Mouse (Mus musculus) ES-CJ7 (cell line): ENCODE results near the gene Mfn2.
A peak's percentile ranks its signal among the peaks of the same experiment; 100 is the strongest.

Source experiments
- DNase-seq: peaks from one replicate; pipeline ENCODE4 v3.0.0; 2011; ENCODE audit warnings: low read depth, low spot score

Gene Mfn2

DNA sequence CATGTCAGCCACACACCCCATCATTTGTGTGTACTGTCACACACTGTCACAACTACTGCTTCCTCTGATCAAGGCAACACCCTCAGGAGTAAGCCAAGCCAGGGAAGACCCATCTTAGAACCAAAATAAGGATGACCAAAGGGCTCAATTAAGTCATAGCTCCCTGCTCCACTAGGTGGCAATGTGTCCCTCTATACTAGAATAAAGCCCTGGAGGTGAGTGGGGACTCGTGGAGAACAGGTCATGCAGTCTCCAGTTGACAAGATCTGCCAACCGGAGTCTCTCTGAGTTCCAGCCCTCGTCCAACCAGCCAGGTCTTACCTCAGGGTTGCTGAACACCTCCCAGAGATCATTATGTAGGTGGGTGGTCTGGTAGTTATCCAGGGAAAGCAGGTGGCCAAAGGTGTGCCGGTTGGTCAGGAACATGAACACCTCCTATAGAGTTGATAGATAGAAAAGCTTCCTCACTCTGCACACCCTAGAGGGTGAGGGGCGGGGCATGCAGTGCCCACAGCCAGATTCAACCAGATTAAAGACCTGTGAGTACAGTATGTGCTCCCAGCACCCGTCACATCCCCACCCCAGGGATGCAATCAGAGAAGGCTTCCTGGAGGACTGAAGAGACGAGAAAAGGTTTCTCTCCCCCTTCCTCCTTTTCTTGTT lies 14.1 kb upstream of the Mfn2 start:
- DNase-seq = peak; percentile 74

DNA sequence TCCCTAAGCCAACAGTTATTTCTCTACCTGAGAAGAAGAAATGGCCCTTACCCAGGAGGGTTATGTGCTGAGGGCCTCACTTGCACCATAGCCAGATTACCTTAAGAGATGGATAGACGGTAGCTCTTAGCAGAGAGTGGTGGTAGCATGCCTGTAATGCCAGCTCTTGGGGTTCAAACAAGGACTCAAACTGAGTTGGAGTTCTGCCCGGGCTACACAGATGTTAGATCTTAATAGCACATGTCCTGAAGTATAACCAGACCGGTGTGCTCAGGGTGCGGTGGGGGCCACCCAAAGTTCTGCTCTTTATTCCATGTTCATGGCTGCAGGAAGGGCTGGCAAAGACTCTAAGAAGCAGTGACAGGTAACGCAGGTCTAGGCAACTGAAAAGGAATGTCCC lies 5.0 kb upstream of the Mfn2 start:
- no peak for DNase-seq

DNA sequence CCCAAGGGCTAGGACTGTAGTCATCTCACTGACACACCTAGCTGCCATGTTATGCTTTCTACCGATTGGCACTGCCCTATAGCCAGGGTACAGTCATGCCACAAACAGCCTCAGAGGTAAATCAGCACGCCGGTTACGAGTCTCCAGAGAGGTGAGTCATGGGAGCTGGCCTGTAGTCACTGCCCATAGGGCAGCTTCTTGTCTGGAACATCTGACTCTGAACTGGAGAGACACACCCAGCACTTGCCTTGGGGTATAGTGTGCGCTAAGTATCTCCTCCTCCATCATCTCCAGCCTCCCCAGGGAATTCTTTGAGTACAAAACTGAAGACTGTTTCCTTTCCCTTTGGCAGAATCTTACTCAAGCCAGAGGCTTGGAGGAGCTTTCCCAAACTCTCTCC lies 1.7 kb upstream of the Mfn2 start:
- DNase-seq = no peak

DNA sequence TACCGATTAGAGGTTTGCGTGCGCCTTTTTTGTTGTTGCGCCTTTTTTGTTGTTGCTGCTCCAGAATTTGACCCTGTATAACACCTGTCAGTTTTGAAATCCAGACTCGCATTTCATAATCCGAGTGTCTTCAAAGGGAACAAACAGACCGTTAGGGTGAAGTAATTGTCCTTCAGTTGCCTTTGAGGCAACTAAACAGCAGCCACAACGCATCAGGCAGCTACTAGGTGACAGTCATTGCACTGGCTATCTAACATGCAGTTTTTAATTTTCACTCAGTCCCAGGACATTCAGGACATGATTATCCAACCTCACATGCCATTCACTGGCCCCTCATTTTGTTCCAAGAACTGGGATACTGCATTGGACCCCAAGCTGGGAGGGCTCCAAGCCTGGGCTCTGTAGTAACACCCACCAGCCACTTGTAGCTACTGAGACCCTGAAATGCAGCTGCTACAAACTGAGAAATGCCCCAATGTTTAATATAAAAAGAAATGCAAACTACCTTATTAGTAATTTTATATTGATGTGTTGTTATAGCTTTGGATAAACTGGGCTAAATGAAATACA lies 671 bp upstream of the Mfn2 start:
- DNase-seq = no peak

DNA sequence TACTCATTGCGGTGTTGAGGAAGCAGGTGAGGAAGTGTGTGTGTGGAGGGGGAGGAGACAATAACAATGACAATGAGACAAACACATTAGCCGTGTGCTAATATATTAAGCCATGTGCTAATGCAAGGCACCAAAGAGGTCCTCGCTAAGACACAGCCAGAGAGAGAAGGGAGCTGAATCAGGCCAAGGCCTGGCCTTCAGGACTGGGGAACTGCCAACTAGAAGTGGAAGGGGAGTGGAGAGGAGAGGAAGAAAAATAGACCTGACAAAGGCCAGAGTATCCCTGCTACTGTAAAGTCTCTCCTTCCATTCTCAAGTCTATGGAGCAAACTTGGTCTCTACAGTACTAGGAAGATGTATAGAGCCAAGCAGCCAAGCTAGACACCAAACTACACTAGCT lies 903 bp downstream of the Mfn2 start:
- DNase-seq = no peak

DNA sequence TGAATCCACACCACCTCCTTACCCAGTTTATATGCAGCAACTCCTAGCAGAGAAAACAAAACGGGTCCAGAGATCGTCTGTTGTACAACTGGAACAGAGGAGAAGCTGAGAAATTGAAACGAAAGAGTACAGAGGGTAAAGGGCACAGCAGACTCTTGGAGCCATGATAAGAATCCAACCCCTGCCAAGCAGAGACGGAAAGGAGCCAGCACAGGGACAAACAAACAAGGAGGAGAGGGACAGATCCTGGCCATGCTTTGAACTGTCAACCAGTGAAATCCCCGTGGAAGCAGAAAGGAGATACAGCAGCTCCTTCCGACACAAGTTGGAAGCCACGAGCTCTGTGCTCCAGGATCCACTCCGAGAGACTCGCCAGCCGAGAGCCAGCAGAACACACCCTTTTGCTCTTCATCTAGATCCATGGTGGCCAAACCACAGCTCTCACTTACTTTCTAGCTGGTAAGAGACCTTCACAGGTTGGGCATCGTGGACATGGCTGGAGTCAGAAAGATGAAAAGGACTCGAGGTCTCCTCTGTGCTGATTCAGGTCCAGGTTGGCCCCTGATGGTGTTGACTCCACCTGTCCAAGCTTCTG lies 1.5 kb downstream of the Mfn2 start:
- DNase-seq = no peak

DNA sequence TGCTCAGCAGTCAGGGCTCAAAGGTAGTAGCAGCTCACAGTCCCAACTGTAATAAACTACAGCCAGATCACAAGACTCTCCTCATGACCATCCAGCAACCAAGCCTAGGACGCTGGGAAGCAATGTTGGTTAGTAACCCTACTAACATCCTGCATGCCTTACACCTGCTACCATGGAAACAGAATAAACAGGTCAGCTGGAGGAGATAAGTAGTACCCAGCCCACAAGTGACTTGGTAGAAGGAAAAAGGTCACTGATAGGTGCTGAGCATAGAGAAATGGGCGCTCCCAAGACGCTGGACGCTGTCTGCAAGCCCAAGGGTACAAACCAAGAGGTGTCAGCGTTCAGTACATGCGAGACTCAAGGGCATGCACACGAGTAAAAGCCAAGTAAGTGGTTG lies 4.1 kb downstream of the Mfn2 start:
- no peak for DNase-seq

DNA sequence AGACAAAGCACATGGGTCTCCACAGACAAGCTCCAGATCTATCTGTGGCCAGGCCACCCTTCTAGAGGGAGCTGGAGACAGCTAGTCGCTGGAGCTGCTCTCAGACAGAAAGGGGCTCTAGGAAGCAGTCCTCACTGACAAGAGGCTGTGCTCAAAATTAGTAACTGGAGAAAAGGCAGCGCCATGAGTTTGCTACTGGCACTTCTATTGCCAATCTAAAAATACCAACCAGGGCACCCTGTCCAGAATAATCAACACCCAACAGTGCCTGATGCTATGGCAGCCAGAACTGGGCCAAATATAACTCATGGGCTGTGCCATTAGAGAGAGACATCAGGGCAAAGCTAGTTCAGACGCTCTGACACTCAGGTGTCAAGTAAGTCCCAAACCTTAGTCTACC lies 7.2 kb downstream of the Mfn2 start:
- DNase-seq = no peak

DNA sequence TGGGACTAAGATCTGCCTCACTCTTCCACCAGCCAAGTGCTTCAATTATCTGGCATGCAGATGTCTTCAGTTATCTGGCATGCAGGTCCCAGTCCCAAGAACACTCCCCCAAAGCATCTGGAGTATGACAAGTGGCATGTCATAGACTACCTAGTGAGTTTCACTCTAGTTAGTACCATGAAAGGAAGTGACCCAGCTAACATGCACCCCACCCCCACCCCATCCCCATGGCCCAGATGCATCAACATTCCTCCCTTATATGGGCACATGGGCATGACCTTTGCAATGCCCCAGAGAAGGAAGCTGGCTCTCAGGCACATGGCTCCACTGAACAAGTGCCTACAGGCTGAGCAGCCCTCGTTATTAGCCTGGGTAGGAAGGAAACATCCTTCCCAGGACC lies 8.1 kb downstream of the Mfn2 start:
- no peak for DNase-seq

DNA sequence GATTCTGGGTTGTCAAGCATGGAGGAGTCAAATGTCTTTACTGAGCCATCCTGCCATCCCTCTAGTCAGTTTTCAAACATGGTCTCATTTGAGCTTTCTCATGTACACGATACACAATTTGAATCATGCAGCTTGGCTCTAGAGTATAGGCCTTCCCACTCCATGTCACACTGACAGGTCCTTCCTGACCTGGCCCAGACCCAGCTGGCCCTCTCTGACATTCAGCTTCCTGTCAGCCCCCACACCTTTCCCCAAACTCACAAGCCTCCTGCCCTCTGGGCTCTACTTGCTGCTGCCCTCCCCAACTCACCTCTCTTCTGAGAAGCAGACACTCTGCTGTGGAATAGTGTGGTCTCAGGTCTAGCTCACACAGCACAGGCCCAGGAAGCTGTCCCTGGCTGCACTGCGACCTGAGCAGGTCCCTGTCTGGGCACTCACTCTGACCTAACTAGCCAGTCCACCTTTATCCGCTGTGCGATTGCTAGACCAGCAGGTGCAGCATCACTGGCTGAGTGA lies 8.6 kb downstream of the Mfn2 start:
- no peak for DNase-seq

DNA sequence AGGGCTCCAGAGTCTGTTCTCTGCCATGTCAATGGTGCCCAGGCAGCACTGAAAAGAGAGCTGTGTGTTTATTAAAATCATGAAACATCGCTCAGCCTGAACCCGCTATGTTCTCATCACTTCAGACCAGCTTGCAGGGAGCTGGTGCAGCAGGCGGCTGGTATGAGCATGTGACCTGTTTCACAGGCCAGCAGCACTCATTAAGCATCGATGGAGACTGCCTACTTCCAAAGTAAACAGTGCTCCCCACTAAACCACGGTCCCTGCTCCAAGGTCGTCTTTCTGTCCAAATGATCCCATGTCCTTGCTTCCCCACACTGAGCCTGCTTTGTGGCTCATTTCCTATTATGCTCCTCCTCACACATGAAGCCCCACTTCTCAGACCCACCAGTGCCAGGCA lies 14.2 kb downstream of the Mfn2 start:
- DNase-seq = no peak

DNA sequence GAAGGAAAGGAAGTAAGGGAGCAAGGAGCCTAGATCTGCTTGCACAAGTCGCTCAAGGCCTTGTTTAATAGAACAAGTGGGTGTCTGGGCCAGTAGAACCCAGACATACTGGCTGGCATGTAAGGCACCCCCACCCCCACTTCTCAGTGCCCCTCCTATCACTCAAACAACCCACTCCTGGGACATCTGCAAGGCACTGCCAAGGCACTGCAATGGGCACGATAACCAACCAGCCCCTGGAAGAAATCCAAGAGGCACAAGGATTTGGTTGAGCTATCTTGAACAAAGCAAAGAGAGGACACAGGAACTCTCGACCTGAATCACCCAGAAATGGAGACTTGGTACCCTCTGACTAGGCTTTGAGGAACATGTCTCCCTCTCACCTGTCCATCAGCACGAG lies 16.3 kb downstream of the Mfn2 start:
- DNase-seq = no peak

DNA sequence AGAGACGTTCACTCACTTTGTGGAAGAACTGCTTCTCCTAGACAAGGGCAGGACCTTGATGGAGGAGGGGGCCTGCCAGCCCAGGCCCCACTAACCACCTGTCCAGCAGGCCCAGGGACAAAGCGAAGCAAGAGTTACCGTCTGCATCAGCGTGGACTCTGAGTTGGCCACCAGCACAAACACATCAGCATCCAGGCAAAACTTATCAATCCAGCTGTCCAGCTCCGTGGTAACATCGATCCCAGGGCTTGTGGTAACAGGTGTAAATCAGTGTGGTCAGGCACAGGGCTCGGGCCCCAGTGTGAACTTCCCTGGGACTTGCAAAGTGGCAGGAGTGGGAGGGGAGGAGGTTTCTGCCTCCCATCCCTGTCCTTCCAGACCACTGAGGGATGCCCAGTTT lies 17.2 kb downstream of the Mfn2 start:
- DNase-seq = no peak

DNA sequence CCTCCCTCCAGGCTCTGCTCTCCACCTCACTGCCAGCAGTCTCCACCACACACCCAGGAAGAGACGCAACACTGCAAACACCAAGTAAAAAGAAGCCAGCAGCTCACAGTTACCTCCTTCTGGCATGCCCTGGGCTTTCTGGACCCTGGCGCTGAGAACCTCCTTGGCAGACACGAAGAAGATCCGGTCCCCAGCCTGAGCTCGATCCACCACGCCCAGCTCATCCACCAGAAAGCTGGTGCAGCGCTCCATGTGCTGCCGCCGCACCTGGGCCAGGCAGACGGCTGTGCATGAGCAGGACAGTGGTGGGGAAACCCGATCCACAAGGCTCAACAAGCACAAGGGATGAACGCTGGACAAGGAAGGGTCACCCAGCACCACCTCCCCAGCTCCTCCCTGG lies 18.3 kb downstream of the Mfn2 start:
- no peak for DNase-seq

DNA sequence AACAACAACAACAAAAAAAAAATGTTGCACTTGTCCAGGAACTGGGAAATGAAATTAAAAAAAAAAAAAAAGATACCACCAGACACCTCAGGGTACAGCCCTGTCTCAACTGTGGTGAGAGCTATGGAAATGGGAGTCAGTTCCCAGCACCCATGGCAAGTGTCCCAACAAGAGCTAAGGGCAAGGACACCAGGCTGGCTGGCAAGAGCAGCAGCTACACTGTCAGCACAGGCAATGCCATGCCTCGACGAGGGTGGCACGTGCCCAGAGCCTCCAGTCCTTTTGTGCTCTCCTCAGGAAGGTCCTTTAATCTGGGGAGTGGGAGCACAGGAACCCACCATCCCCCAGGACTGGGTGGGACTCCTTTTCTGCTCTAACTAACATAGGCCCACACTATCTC lies 20.4 kb downstream of the Mfn2 start:
- no peak for DNase-seq

DNA sequence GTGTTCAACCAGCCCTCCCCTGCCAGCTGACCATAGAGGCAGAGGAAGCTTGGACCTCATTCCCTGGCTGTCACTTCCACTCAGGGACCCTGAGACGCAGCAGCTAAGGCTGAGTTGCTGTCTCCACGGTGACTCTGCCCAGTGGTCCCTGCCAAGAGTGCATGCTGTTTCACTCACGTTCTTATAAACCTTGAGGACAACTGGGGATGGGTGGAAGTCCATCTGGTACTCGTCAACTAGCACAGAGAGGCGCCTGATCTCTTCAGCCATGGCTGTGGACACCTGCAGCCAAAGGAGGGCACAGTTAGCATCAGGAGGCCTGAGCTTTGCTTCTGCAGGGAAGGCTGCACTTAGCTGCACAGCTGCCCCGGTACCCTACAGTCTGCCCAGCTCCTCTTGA lies 21.5 kb downstream of the Mfn2 start:
- no peak for DNase-seq

DNA sequence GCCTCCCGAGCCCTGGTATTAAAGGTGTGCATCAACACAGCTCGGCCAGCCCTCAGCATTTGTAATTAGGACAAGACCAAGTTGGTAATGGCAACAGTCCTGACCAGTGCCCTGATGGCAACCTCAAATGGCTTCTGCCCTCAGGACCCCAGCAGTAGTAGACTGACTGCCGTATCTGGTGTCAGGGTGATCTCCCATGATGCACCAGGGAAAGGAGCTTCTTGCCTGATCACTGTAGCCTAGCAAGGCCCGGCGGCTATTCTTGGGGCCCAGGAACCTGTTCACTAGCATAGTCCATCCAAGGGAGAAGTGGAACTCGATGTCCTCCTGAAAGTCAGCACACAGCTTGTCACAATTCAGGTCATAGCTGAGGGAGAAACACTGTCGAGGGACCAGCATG lies 22.7 kb downstream of the Mfn2 start:
- DNase-seq = no peak

DNA sequence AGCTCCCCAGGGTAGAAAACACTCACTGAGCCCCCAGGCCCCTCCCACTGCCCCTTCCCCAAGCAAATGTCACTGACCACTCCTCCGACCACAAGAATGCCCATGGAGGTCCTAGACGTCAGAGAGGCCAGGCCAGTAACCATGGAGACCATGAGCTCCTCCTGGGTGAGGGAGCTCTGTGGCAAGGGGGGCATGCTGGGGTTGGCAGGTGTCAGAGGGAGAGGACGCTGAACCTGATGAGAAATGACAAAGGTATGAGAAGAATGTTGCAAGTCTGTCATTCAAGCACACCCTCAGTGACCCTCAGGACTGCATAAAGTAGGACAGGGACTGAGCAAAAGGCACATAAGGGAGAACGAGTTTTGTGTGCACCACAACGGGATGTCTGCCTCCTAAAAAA lies 24.6 kb downstream of the Mfn2 start:
- DNase-seq = peak; percentile 22

DNA sequence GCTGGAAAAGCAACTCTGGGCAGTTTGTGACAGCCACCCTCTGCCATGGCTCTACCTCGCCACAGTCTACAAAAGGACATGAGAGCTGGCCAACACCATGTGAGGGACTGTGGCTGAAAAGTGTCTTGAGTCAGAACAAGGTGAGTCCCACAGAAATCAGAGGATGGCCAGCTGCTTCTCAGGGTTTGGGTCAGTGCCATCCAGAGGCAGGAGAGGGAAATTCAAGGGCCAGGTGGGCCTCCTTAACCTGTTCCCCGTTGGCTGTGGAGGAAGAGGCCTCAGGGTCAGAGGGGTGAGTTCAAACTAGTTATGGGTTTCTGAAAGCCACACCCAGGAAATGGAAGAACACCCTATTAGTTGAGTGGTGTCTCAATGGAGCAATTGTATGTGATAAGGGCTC lies 25.0 kb downstream of the Mfn2 start:
- peak; percentile 23 for DNase-seq

DNA sequence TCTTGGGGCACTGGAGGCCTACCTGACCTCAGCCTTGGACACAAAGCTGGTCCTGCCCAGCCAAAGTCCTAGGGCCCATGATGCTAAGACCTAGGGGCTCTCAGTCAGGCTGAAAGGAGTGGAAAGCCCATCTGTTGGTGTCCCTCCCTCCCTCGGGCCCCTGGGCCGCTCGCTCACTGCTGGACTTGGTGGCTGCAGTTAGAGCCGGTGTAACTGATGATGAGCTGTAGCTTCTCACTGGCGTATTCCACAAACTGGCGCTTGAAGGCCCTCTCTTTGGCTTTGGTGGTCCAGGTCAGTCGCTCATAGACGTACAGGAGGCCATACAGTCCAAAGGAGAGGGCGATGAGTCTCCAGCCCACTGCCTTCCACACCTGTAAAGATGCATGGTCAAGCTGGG lies 26.0 kb downstream of the Mfn2 start:
- no peak for DNase-seq

DNA sequence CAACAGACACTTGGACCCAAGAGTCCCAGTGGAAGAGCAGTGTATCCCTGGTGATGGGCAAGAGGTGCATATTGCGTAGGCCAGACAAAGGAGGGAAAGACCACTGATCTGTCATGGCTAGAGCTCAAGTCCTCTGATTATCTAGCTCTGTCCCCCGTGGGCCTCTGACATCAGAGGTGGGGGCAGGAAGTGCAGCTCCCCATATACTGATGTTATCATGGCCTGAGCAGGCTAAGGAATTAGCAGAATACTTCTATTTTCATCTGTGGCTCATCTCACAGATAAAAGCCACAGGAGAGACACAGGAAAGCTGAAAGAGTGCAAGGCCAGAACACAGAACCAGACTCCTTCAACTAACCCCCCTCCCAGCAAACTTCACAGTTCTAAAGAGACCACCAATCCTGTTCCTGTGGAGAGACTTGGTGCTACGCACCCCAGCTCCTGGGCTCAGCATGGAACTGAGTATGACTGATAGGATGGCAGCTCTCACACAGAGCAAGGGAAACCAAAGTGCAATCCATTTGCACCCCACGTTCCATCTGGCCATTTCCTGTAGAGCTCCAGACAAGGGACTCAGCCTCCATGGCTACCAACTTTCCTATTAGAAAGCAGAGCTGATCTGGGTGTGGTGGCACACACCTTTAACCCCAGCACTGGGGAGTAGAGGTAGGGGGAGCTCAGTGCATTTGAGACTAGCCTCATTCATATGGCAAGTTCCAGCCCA lies 28.5 kb downstream of the Mfn2 start:
- no peak for DNase-seq

DNA sequence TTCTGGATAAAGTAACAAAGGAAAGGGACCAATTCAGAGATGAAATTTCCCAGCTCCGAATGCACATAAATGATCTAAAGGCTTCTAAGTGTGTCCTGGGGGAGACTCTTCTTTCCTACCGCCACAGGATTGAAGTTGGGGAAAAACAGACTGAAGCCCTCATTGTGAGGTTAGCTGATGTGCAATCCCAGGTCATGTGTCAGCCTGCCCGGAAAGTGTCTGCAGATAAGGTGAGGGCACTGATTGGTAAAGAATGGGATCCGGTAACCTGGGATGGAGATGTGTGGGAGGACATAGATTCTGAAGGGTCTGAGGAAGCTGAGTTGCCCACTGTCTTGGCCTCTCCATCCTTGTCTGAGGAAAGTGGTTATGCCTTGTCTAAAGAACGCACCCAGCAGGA lies 35.3 kb downstream of the Mfn2 start:
- DNase-seq = no peak
